Mouse (Mus musculus) liver, postnatal 0 days (tissue): ENCODE data around the gene Usp13.

Experiments
- CTCF ChIP-seq: sonication (generic); IDR thresholded peaks from 2 replicates; pipeline ENCODE4 v1.5.1; 2016; ENCODE audit warnings: antibody characterized with exemption, low read depth
- EP300 ChIP-seq: IDR thresholded peaks from 2 replicates; pipeline ENCODE4 v1.6.1; 2016; ENCODE audit warnings: antibody characterized with exemption, low read depth, mild to moderate bottlenecking

DNA sequence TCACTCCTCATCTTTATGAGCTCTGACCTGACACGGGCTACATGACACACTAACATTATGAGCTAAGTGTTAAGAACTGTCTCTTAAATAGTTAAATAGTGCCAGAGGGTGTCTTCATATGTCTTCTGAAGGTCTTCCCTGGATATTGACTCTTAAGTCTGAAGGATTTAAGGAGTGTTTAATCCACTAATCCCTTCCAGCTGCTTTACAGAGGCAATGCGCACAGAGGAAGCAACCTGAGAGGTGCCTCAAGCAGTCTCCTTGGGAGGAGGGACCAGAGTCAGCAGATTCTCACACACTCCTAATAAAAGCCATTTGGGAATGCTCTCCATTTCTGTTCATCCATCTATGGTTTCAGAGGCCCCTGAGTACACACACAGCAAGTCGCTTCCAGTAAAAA lies 167.8 kb downstream of the Usp13 start:
- TF ChIP-seq CTCF (no peak), EP300 (no peak)
